ENCODE assay signal across 8 mouse cellular contexts in the genomic region with DNA sequence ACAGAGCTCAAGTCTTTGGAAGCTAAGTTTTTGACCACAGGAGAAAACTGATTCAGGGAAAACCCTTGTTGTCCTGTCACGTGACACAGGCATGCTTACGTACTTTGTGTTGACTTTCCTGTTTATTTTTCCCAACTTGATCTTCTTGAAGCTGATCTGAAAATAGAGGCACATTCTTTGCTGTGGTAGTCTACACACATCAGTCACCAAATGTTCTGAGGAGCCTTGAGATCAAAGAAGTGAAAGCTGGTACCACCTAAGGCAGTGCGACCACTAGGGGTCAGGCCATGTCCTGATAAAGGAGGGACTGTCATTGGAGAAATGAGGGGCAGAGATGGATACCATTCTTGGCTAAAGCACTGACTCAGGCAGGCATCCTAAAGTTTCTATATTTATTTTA. TPM values are rescaled to one million over a fixed set of nuclear protein-coding genes. Genes with fewer than 3 reads are reported as not detected.
DNase-seq lines count a peak whose midpoint lies in the region; ATAC-seq lines count a peak whose summit lies in the region.

No protein-coding gene starts in this region.

- no peak for ATAC-seq in erythroblast, adult 5-6 weeks (replicated peaks; ENCODE audit: low FRiP score, poor library complexity, severe bottlenecking)

- H3K4me3 ChIP-seq in embryonic facial prominence, embryonic 10.5 days, result no peak overlapping the region

- 39% methylated on average over 3 of the region's 3 CpGs for WGBS in embryonic facial prominence, embryonic 10.5 days

- H3K27me3 ChIP-seq in embryonic facial prominence, embryonic 10.5 days (replicated peaks; ENCODE audit: low read depth, poor library complexity, severe bottlenecking), result no peaks in the 10 kb centered on the region

- H3K27ac ChIP-seq in embryonic facial prominence, embryonic 10.5 days (replicated peaks), result no peak overlapping the region

- DNase-seq in heart, postnatal 4 days, result peak; percentile 48
- DNase-seq in heart, adult 9 months (ENCODE audit: low spot score in 2 of 2), result no peak
- peak; percentile 61 for DNase-seq in B cell, adult 2 months
- peak; percentile 73 for DNase-seq in adrenal gland, postnatal 14 days
- DNase-seq in embryonic facial prominence, embryonic 10.5 days (ENCODE audit: low spot score), result peak; percentile 43
- DNase-seq in left cerebral cortex, postnatal 4 days, result peak; percentile 76
- peak; percentile 64 for DNase-seq in retina, postnatal 1 day

- intact Hi-C loops in left cerebral cortex, postnatal 4 days (cut with DNase I), result loop anchor here (10.0 kb wide), 1 partner anchor 328 kb away; no protein-coding TSS in a partner anchor

- no peaks in the 10 kb centered on the region for H3K9me3 ChIP-seq in embryonic facial prominence, embryonic 10.5 days

- 0 out of 2 replicates have a peak, but pooled peaks cover 12% of the 10 kb centered on the region for H3K4me1 ChIP-seq in embryonic facial prominence, embryonic 10.5 days

- H3K36me3 ChIP-seq in embryonic facial prominence, embryonic 10.5 days (replicated peaks), result no peaks in the 10 kb centered on the region

RNA-seq across cellular contexts. Expression of gene Siah2, which starts 34.8 kb away (rescaled TPM):
- 10 to 100 TPM; 16.3 to 18.5 TPM for total RNA-seq in heart, postnatal 4 days (2021)
- 12.9 and 19.1 TPM in 2 replicates for total RNA-seq in adrenal gland, postnatal 14 days (2021)
- polyA plus RNA-seq in embryonic facial prominence, embryonic 10.5 days (2016; fragmentation: Nextera tagmentation; extraction: Ambion mirVana), result 2.1 and 2.7 TPM in 2 replicates
- 10 to 100 TPM; 19.4 to 23.2 TPM for total RNA-seq in left cerebral cortex, postnatal 4 days (2021)
- 0.84 and 5.0 TPM in 2 replicates for total RNA-seq in erythroblast, adult 5-6 weeks (2015; ENCODE audit: low replicate concordance)
- total RNA-seq in erythroblast, adult 5-6 weeks (2017; ENCODE audit: low replicate concordance), result 1.5 and 2.1 TPM in 2 replicates

Comparison
In these comparisons a context has a peak if more than half of its experiments do, and no peak if none do; other contexts are left out.
1. DNase-seq: peak in heart, postnatal 4 days (single experiment), B cell, adult 2 months (2 of 2), adrenal gland, postnatal 14 days (single experiment), embryonic facial prominence, embryonic 10.5 days (single experiment), left cerebral cortex, postnatal 4 days (single experiment) and retina, postnatal 1 day (single experiment); none in heart, adult 9 months (0 of 2).